10 mouse cellular contexts compared by ENCODE assay signal in the genomic region with DNA sequence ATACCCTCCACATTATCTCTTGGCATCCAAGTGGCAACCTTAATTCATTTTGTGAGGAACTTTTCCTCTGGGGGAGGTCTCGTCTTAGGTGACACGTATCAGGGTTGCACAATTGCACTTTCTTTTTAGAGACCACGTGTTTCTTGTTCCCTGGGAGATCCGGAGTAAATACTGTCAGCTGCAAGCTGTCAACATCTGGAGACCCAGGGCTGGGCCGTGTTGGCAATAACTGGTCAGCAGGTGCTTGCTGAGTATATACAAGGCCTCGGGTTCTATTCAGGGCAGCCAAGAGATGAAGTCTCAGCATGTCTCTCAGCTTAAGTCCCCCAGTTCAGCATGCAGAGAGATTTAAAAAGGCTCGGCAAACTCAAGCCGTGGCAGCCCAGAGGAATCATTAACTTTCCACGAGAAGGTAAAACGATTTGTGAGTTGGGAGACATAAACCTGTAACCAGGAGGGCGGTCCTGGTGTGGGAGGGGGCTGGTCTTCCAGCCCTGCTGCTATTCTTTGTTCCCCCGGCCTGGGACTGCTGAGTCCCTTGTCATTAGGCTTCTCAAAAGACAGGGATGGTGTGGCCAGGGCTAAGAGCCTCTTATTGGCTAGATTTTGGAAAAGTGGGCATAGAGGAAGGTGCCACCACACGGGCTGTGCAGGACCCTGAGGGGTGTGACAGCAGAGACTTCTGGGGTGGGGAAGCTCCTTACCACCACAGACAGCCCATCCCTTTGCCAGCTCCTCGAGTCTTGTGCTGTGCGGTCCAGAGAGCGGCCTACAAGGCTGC. TPM values are rescaled to one million over a fixed set of nuclear protein-coding genes. Genes with fewer than 3 reads are reported as not detected.
DNase-seq lines count a peak whose midpoint lies in the region; ATAC-seq lines count a peak whose summit lies in the region.
"Had no signal": no experiment of that assay in that cellular context is flagged by ENCODE, and none has a peak within 500 bp of the region (broad histone marks: within the 10 kb centered on the region; RNA-seq: fewer than 3 reads in every experiment).

No protein-coding gene starts in this region.

- no peak overlapping the region for H3K4me3 ChIP-seq in forebrain, embryonic 10.5 days
- no peak overlapping the region for H3K4me3 ChIP-seq in forebrain, embryonic 12.5 days (replicated peaks)
- H3K4me3 ChIP-seq in limb, embryonic 10.5 days, result no peak overlapping the region
- no peak overlapping the region for H3K4me3 ChIP-seq in midbrain, embryonic 11.5 days (ENCODE audit: low read depth, low read length)

- H3K27me3 ChIP-seq in forebrain, embryonic 10.5 days (ENCODE audit: poor library complexity, severe bottlenecking), result no peaks in the 10 kb centered on the region
- no peaks in the 10 kb centered on the region for H3K27me3 ChIP-seq in forebrain, embryonic 12.5 days
- no peaks in the 10 kb centered on the region for H3K27me3 ChIP-seq in limb, embryonic 10.5 days (ENCODE audit: low read depth, poor library complexity, severe bottlenecking)
- no peaks in the 10 kb centered on the region for H3K27me3 ChIP-seq in midbrain, embryonic 11.5 days (ENCODE audit: control insufficient read depth, insufficient read depth, low read length)

- no peak for ATAC-seq in forebrain, embryonic 12.5 days (ENCODE audit: low FRiP score)
- 0 out of 2 replicates have a peak, but pooled peaks have one; percentile 5 for ATAC-seq in megakaryocyte-erythroid progenitor cell, adult 5-6 weeks (replicated peaks; ENCODE audit: low FRiP score, low TSS enrichment, poor library complexity, severe bottlenecking)
- ATAC-seq in midbrain, embryonic 11.5 days (ENCODE audit: low FRiP score), result no peak

- H3K9me3 ChIP-seq in forebrain, embryonic 10.5 days, result no peaks in the 10 kb centered on the region
- H3K9me3 ChIP-seq in forebrain, embryonic 12.5 days, result no peaks in the 10 kb centered on the region
- H3K9me3 ChIP-seq in limb, embryonic 10.5 days (replicated peaks), result no peaks in the 10 kb centered on the region
- no peaks in the 10 kb centered on the region for H3K9me3 ChIP-seq in midbrain, embryonic 11.5 days (ENCODE audit: control insufficient read depth, low read length)
- H3K9me3 ChIP-seq: G1E had no signal

- DNase-seq in forebrain, embryonic 10.5 days (ENCODE audit: extremely low spot score, low spot score), result no peak
- peak; percentile 11 to 13 for DNase-seq in kidney, postnatal 36 days
- DNase-seq in kidney, adult 11 months, result no peak
- DNase-seq in limb, embryonic 10.5 days (ENCODE audit: low spot score), result no peak
- no peak for DNase-seq in adrenal gland, adult 2 months
- no peak for DNase-seq in midbrain, embryonic 11.5 days (ENCODE audit: low spot score, missing footprints)
- DNase-seq: left cerebral cortex, postnatal 4 days had no signal

- H3K4me2 ChIP-seq in forebrain, embryonic 12.5 days, result no peak overlapping the region
- no peak overlapping the region for H3K4me2 ChIP-seq in midbrain, embryonic 11.5 days

- 0 out of 2 replicates have a peak, but pooled peaks cover under 1% of the 10 kb centered on the region for H3K36me3 ChIP-seq in forebrain, embryonic 10.5 days (replicated peaks)
- H3K36me3 ChIP-seq in forebrain, embryonic 12.5 days (replicated peaks), result no peaks in the 10 kb centered on the region
- peaks cover 9% of the 10 kb centered on the region; the same call in 1 of the 2 replicates for H3K36me3 ChIP-seq in limb, embryonic 10.5 days
- H3K36me3 ChIP-seq in midbrain, embryonic 11.5 days (ENCODE audit: control insufficient read depth, insufficient read depth, low read length), result no peaks in the 10 kb centered on the region
- H3K36me3 ChIP-seq: G1E had no signal

- H3K4me1 ChIP-seq in forebrain, embryonic 10.5 days, result peaks cover 20% of the 10 kb centered on the region
- H3K4me1 ChIP-seq in forebrain, embryonic 12.5 days, result 0 out of 2 replicates have a peak, but pooled peaks cover 3% of the 10 kb centered on the region
- H3K4me1 ChIP-seq in limb, embryonic 10.5 days, result peaks cover 42% of the 10 kb centered on the region
- no peaks in the 10 kb centered on the region for H3K4me1 ChIP-seq in midbrain, embryonic 11.5 days (ENCODE audit: control insufficient read depth, insufficient read depth, low read length)

- no peak overlapping the region for H3K9ac ChIP-seq in forebrain, embryonic 12.5 days
- no peak overlapping the region for H3K9ac ChIP-seq in midbrain, embryonic 11.5 days (ENCODE audit: low read length)

- 64% methylated on average over 16 of the region's 16 CpGs for WGBS in forebrain, embryonic 10.5 days
- 59% methylated on average over 16 of the region's 16 CpGs for WGBS in forebrain, embryonic 12.5 days
- WGBS in limb, embryonic 10.5 days, result 70% methylated on average over 16 of the region's 16 CpGs
- WGBS in midbrain, embryonic 11.5 days, result 64% methylated on average over 16 of the region's 16 CpGs

- 0 out of 2 replicates have a peak overlapping the region, but pooled peaks have one; percentile 21 for H3K27ac ChIP-seq in forebrain, embryonic 10.5 days
- no peak overlapping the region for H3K27ac ChIP-seq in forebrain, embryonic 12.5 days
- peak overlapping the region; percentile 79 for H3K27ac ChIP-seq in limb, embryonic 10.5 days
- H3K27ac ChIP-seq in midbrain, embryonic 11.5 days (ENCODE audit: low read depth, low read length), result no peak overlapping the region

RNA-seq across cellular contexts. Expression of gene Ing1, which starts 20.4 kb away (rescaled TPM):
- polyA plus RNA-seq in forebrain, embryonic 10.5 days (2016; fragmentation: Nextera tagmentation; extraction: Ambion mirVana), result 29.5 and 29.9 TPM in 2 replicates
- polyA plus RNA-seq in forebrain, embryonic 12.5 days (2016; fragmentation: Nextera tagmentation; extraction: Ambion mirVana), result 43.6 and 47.2 TPM in 2 replicates
- polyA plus RNA-seq in limb, embryonic 10.5 days (2016; fragmentation: Nextera tagmentation; extraction: Ambion mirVana), result 39.7 and 40.8 TPM in 2 replicates
- total RNA-seq in megakaryocyte-erythroid progenitor cell, adult 5-6 weeks (2014; fragmentation: Nextera tagmentation), result 27.3 and 32.6 TPM in 2 replicates
- total RNA-seq in megakaryocyte-erythroid progenitor cell, adult 5-6 weeks (2017), result 48.1 and 71.3 TPM in 2 replicates
- total RNA-seq in adrenal gland, adult 2 months (2021), result 10 to 100 TPM; 36.2 to 40.3 TPM
- polyA plus RNA-seq in adrenal gland, adult 2 months (2012; rRNA removed), result 8.8 and 9.8 TPM in 2 replicates
- 46.9 and 48.1 TPM in 2 replicates for polyA plus RNA-seq in midbrain, embryonic 11.5 days (2014; fragmentation: Nextera tagmentation; extraction: Ambion mirVana)

RNA-seq across cellular contexts. Expression of gene Cars2, which starts 25.2 kb away (rescaled TPM):
- 17.8 and 19.4 TPM in 2 replicates for polyA plus RNA-seq in forebrain, embryonic 10.5 days (2016; fragmentation: Nextera tagmentation; extraction: Ambion mirVana)
- 19.9 and 21.4 TPM in 2 replicates for polyA plus RNA-seq in forebrain, embryonic 12.5 days (2016; fragmentation: Nextera tagmentation; extraction: Ambion mirVana)
- polyA plus RNA-seq in limb, embryonic 10.5 days (2016; fragmentation: Nextera tagmentation; extraction: Ambion mirVana), result 18.4 and 20.1 TPM in 2 replicates
- total RNA-seq in megakaryocyte-erythroid progenitor cell, adult 5-6 weeks (2014; fragmentation: Nextera tagmentation), result 41.0 and 77.9 TPM in 2 replicates
- total RNA-seq in megakaryocyte-erythroid progenitor cell, adult 5-6 weeks (2017), result 38.7 and 41.7 TPM in 2 replicates
- 10 to 100 TPM; 48.0 to 58.2 TPM for total RNA-seq in adrenal gland, adult 2 months (2021)
- 82.1 and 91.7 TPM in 2 replicates for polyA plus RNA-seq in adrenal gland, adult 2 months (2012; rRNA removed)
- polyA plus RNA-seq in midbrain, embryonic 11.5 days (2014; fragmentation: Nextera tagmentation; extraction: Ambion mirVana), result 17.8 and 20.3 TPM in 2 replicates

RNA-seq across cellular contexts. Expression of gene Ankrd10, which starts 59.8 kb away (rescaled TPM):
- polyA plus RNA-seq in forebrain, embryonic 10.5 days (2016; fragmentation: Nextera tagmentation; extraction: Ambion mirVana), result 127 and 129 TPM in 2 replicates
- 137 and 145 TPM in 2 replicates for polyA plus RNA-seq in forebrain, embryonic 12.5 days (2016; fragmentation: Nextera tagmentation; extraction: Ambion mirVana)
- polyA plus RNA-seq in limb, embryonic 10.5 days (2016; fragmentation: Nextera tagmentation; extraction: Ambion mirVana), result 146 and 157 TPM in 2 replicates
- total RNA-seq in megakaryocyte-erythroid progenitor cell, adult 5-6 weeks (2014; fragmentation: Nextera tagmentation), result 69.7 and 75.0 TPM in 2 replicates
- total RNA-seq in megakaryocyte-erythroid progenitor cell, adult 5-6 weeks (2017), result 43.0 and 66.4 TPM in 2 replicates
- 10 to 100 TPM; 36.0 to 44.7 TPM for total RNA-seq in adrenal gland, adult 2 months (2021)
- polyA plus RNA-seq in adrenal gland, adult 2 months (2012; rRNA removed), result 73.3 and 75.3 TPM in 2 replicates
- polyA plus RNA-seq in midbrain, embryonic 11.5 days (2014; fragmentation: Nextera tagmentation; extraction: Ambion mirVana), result 86.7 and 90.2 TPM in 2 replicates

Comparison
In these comparisons a context has a peak if more than half of its experiments do, and no peak if none do; other contexts are left out.
1. DNase-seq: peak in kidney, postnatal 36 days (2 of 2); none in forebrain, embryonic 10.5 days (single experiment), kidney, adult 11 months (single experiment), limb, embryonic 10.5 days (single experiment), adrenal gland, adult 2 months (single experiment) and midbrain, embryonic 11.5 days (single experiment).
2. H3K27ac ChIP-seq: peak in forebrain, embryonic 10.5 days (single experiment) and limb, embryonic 10.5 days (single experiment); none in forebrain, embryonic 12.5 days (single experiment) and midbrain, embryonic 11.5 days (single experiment).